Mouse (Mus musculus): ENCODE measurements at regions not wholly inside any gene's neighbourhood (a gene's known extent, or its start where the extent isn't known, plus 50 kb on each side); places are given as distances from the start of the nearest gene placed in this dataset.

DNA sequence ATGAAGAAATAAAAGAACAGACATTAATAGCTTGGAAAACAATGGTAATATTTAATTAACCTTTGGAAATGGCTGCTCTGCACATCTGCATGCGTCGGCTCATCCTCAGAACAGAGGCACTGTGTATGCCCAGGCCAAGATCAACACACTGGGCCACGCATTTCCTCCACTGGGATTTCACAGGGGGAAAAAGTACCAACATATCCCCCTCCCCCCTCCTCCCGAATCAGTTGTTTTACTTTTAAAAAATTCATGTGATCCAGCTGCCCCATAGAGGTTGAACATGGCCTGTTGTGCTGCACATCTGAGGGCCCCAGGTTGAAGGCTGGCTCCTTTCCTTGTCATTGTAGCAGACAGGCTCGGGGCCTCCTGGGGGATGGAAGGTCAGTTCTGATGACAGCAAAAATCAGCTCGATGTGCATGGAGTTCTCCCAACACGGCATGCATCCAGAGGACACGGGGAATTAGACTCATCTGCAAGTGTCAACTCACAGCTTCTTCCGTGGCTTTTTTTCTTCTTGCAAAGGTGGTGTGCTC is 777.7 kb upstream of the Car8 start:
- no peak for DNase-seq (ENCODE audit: low spot score in 2 of 2)
- Histone ChIP-seq H3K4me3 (no peak overlapping the region), H3K27ac (peak overlapping the region; percentile 51)
- no peak for TF ChIP-seq CTCF (conservative IDR thresholded peaks at IDR 0.05)

DNA sequence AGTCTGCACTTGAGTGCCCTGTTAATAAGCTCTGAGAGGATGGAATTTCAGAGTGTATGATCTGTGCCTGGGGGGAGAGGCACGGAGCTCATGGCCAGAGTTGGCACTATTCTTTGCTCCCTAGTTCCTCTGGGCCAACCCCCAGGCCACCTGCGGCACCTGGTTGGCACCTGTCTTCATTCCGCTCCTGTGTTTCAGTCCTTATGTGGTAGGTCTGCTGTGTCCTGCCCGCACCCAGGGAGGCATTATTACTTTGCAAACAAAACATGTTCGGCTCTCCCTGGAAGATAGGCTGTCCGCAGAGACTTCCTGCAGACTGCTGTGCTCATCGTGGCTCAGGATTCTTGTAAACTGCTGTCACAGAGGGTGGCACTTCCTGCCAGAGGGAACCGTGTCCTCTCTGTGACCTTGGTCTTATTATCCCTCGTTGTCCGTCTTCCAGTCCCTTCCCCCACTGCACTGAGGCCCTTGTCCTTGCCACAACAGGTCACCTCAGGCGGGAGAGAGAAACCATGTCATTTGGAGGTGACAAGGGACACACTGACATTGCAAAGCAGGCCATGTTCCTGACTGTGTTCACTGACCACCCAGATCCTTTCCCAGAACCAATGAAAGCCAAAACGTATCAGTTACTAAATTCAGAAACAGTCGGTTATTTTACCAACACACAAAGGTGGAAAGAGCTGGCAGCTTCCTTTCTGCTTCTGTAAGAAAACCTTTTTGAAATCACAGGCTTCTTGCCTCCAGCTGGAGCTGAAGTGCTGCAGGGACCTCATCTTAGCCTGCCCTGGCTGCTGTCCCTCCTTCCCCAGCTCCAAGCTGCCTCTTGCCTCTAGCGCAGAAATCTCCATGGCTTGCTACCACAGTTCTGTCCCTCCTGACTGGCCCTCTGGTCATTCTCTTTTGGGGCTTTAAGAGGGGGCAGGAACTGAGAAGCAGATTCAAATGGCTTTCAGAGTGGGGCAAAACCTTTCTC is 777.0 kb upstream of the Car8 start:
- TF ChIP-seq CTCF (conservative IDR thresholded peaks at IDR 0.05): no peak
- Histone ChIP-seq H3K27ac (peak overlapping the region; percentile 51), H3K4me3 (no peak overlapping the region)
- no peak for DNase-seq (ENCODE audit: low spot score in 2 of 2)

DNA sequence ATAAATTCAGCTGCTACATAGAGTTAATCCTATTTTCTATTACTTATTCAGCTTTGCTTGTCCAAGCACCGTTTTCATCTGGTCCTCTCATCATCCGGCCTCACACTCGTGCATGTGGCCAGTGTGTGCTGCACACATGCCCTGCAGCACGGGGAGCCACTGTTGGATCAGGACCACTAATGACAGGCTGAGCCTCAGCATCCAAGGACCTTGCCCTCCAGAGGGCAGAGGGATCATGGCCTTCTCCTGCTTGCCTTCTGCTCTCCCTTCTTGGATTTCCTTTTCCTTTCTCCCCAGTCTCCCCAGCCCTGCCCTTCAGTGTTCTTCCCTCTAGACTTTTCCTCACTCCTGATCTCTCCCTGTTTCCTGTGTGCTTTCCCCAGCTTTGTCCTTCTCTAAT is 776.1 kb upstream of the Car8 start:
- H3K4me3 ChIP-seq: no peak overlapping the region
- peak overlapping the region; percentile 4; the same call in 1 of the 2 replicates for H3K27ac ChIP-seq
- no peak for TF ChIP-seq CTCF (conservative IDR thresholded peaks at IDR 0.05)
- no peak for DNase-seq (ENCODE audit: low spot score in 2 of 2)

DNA sequence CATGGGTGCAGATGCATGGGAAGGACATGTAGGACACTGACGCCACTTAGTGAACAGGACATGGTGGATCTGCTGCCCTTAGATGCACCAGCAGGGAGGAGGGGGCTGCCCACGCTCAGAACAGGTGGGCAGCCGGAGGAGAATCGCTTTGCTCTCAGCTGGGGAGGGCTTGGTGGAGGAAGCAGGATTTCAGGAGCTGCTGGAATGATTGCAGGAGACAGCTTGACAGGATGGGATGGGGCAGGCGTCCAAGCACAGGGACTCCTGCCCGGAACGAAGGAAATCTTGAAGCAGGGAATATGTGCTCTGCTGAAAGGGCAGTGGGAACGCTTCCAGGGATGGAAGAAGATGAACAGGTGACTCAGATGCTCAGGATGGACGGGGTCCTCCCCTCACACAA is 773.9 kb upstream of the Car8 start:
- Histone ChIP-seq H3K4me3 (no peak overlapping the region), H3K27ac (no peak overlapping the region)
- no peak for TF ChIP-seq CTCF (conservative IDR thresholded peaks at IDR 0.05)
- DNase-seq (ENCODE audit: low spot score in 2 of 2): no peak

DNA sequence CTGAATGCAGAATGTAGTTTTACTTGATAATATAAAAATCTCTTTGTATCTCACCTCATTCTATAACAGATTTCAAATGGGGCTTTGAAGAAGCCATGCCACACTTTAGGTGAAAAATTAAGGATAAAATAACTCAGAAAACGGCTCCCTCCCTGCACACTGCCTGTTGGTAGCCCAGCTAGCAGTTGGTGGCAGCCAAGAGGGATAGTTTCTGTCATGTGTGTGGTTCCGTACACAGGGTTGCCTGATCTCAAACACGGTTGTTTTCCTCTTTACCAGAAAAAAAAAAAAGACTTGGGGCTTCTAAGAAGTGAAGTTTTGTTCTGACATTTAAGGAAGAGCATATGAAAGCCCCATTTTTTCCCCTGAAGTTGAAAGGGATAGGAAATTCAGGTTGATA is 773.1 kb upstream of the Car8 start:
- Histone ChIP-seq H3K4me3 (no peak overlapping the region), H3K27ac (no peak overlapping the region)
- TF ChIP-seq CTCF (conservative IDR thresholded peaks at IDR 0.05): no peak
- no peak for DNase-seq (ENCODE audit: low spot score in 2 of 2)

DNA sequence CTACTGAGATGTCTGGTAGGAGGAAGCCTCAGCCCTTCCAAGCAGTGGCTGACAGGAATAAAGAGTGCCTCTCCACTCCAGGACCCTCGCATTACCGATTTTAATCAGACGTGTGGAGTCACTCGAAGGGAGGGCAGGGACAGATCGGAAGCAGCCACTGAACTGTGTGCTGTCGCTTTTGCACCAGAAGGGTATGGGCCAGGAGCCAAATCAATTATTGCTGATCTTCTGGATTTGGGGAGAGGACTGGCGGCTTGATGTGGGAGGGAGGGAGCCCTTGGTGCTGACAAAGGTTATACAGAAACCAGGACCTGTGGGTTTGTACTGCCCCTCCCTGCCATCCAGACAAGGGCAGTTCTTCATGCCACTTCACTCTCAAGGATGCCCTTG is 772.3 kb upstream of the Car8 start:
- no peak overlapping the region for H3K4me3 ChIP-seq
- H3K27ac ChIP-seq: no peak overlapping the region
- no peak for DNase-seq (ENCODE audit: low spot score in 2 of 2)
- TF ChIP-seq CTCF (conservative IDR thresholded peaks at IDR 0.05): 0 out of 2 replicates have a peak, but pooled peaks have one; percentile 4

DNA sequence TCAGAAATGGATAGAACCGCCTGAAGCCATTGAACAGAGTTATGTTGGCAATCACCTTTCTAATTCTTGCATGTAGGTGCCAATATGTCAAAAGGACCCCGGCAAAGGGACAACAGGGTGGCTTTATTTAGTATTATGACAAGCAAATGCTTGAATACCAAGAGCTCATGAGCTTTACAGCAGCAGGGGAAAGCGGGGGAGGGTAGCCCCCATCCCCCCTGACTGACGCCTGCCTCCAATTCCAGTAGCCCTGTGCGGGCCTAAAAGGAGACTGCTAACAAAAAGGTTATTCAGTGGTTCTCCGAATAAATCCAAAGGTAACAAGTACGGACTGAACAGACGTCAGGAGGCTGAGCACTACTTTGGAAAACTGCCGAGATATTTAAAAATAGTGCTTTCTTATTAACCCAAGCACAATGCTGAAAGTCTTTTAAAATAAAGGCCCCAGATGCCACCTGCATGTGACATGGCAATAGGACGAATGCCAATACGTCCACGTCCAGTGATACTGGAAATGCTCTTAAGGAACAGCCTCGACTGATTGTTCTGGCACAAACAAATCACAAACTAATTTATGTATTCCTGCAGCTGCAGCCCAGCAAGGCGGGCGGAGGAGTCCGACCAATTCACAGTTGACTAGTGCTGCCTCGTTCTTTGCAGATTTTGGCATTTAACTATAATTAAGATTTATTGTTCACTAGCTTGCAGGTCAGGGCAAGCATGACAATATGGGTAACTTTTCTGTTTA is 771.7 kb upstream of the Car8 start:
- Histone ChIP-seq H3K4me3 (no peak overlapping the region), H3K27ac (no peak overlapping the region)
- DNase-seq (ENCODE audit: low spot score in 2 of 2): no peak
- no peak for TF ChIP-seq CTCF (conservative IDR thresholded peaks at IDR 0.05)

DNA sequence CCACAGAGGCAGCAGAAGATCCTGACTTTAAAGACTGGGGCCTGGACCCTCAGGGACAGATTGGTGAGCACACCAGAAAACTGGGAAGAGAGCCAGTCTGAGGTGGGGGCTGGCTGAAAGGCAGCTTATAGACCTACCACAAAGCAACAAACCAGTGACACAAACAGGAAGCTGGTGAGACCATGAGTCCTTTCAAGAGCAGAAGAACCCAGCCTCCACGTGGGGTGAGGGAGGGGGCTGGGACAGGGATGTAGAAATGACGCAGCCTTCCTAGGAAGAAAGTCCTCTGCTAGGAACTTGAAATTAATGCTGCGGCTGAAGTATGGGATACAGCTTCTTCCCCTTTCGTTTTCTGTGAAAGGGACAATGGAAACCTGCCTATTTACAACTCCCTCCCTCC is 770.8 kb upstream of the Car8 start:
- TF ChIP-seq CTCF (conservative IDR thresholded peaks at IDR 0.05): no peak
- Histone ChIP-seq H3K4me3 (no peak overlapping the region), H3K27ac (no peak overlapping the region)
- no peak for DNase-seq (ENCODE audit: low spot score in 2 of 2)

DNA sequence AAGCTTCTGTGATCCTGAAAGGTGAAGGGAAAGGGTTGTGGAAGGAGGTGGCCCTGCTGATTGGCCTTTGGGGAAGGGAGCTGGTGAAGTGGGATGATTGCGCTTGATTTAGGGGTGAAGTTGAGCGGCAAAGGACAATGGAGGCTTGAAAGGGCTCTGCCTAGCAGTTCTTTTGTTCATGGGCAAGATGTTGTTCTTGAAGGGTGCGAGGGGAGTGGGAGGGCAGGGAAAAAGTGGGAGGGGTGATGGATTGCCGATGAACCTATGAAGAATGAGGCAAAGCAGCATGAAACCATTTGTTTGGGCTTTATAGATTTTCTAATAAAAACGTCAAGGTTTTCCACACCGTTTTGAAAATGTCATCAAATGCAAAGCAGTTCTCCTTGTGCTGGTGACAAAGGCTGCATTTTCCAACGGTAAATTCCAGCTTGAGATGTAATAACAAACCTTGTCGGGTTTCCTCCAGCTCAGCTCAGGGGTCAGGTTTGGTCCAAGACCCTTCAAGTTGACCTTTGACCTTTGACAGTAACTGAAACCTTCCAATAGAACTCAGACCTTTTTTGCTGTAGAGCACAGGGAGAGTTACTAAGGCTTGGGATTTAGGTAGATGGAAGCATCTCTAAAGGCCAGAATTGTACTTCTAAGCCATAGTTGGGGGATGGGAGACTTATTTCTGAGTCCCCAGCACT is 767.2 kb upstream of the Car8 start:
- H3K27ac ChIP-seq: no peak overlapping the region
- TF ChIP-seq CTCF (conservative IDR thresholded peaks at IDR 0.05): no peak
- no peak for DNase-seq (ENCODE audit: low spot score in 2 of 2)
- H3K4me3 ChIP-seq: no peak overlapping the region

DNA sequence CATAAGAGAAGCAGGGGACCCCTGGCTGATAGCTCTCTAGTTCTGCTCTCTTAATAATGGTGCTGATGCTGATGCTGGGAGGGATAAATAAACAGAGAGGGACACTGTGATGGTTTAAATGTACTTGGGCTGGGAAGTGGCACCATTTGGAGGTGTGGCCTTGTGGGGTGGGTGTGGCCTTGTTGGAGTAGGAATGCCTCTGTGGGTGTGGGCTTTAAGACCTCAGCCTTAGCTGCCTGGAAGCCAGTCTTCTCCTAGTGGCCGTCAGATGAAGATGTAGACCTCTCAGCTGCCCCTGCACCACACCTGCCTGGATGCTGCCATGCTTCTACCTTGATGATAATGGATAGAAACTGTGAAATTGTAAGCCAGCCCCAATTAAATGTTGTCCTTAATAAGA is 765.0 kb upstream of the Car8 start:
- Histone ChIP-seq H3K4me3 (no peak overlapping the region), H3K27ac (no peak overlapping the region)
- TF ChIP-seq CTCF (conservative IDR thresholded peaks at IDR 0.05): no peak
- no peak for DNase-seq (ENCODE audit: low spot score in 2 of 2)

DNA sequence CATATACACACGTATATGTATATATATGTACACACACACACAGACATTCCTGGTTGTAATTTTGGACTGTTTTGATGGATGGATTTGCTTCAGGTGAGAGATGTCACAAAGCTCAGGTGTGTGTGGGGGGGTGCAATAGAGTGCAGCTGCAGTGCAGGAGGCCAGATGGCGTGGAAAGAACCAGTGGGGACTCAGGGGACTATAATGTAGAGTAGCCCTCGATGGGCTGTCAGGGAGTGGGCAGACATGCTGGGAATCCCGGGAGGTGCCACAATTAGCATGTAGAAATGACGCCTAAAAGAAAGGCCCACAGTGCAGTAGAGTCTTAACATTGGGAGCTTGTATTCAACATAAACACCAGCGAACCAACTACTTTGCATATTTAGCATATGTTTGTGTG is 763.5 kb upstream of the Car8 start:
- Histone ChIP-seq H3K27ac (no peak overlapping the region), H3K4me3 (no peak overlapping the region)
- no peak for TF ChIP-seq CTCF (conservative IDR thresholded peaks at IDR 0.05)
- no peak for DNase-seq (ENCODE audit: low spot score in 2 of 2)

DNA sequence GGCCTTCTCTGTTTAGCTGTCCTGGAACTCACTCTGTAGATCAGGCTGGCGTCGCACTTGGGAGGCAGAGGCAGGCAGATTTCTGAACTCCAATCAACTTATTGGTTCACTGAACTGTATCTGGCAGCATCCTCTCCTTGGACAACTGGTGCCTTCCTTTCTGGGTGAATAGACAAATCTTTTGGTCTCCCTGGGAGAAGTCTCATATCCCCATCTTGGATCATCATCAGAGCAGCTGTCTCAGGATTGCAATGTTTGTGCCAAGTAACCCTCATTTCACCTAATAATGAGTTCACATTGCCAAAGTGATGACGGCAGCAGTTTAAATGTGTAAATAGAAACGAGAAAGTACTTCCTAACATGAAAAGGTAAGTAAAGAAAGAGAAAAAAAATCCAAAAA is 759.8 kb upstream of the Car8 start:
- TF ChIP-seq CTCF (conservative IDR thresholded peaks at IDR 0.05): no peak
- Histone ChIP-seq H3K4me3 (no peak overlapping the region), H3K27ac (no peak overlapping the region)
- DNase-seq (ENCODE audit: low spot score in 2 of 2): no peak

DNA sequence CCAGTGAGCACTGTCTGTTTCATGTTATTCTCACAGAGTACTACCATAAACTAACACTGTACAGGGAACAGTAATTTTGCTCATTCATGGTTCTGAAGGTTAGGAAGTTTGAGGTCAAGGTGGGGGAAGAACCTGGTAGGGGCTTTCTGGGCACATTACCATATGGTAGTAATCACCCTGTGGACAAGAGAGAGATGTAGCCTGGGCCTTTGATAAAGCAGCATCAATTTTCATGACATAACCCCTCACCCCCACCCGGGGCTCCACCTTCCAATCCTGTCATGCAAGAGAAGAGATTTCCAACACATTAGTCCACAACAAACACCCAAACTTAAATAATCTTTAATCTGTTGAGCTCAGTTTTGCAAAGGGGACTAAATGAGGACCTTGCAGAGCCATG is 753.3 kb upstream of the Car8 start:
- DNase-seq (ENCODE audit: low spot score in 2 of 2): no peak
- no peak for TF ChIP-seq CTCF (conservative IDR thresholded peaks at IDR 0.05)
- Histone ChIP-seq H3K4me3 (no peak overlapping the region), H3K27ac (no peak overlapping the region)

All from layer of hippocampus, adult 2 months (tissue).